Mouse (Mus musculus) heart, adult 2 months (tissue): ENCODE results near the gene Lsmem1. TPM values are rescaled to one million over a fixed set of nuclear protein-coding genes. Genes with fewer than 3 reads are reported as not detected.

Source experiments
- DNase-seq, 2 experiments: peaks; one replicate each; pipeline ENCODE4 v3.0.0; 2021
- H3K27ac ChIP-seq: fragments of 200-600 bp; 2 replicates; pipeline ENCODE4 v1.8.1; 2022
- H3K27me3 ChIP-seq: fragments of 200-500 bp; 2 replicates; pipeline ENCODE4 v1.6.1; 2012; ENCODE audit warnings: mild to moderate bottlenecking, low read length, inconsistent platforms, mixed read lengths; ENCODE audit not compliant: control insufficient read depth, insufficient read depth
- H3K36me3 ChIP-seq: fragments of 200-500 bp; 2 replicates; pipeline ENCODE4 v1.6.1; 2012; ENCODE audit warnings: low read length, inconsistent platforms; ENCODE audit not compliant: control insufficient read depth, insufficient read depth
- H3K4me1 ChIP-seq: fragments of 200-500 bp; 2 replicates; pipeline ENCODE4 v1.6.1; 2011; ENCODE audit warnings: low read length; ENCODE audit not compliant: control insufficient read depth, insufficient read depth
- H3K4me3 ChIP-seq: fragments of 200-600 bp; 2 replicates; pipeline ENCODE4 v1.8.1; 2022
- H3K79me2 ChIP-seq: fragments of 200-500 bp; replicated peaks from 2 replicates; pipeline ENCODE4 v1.6.1; 2012; ENCODE audit warnings: mild to moderate bottlenecking, inconsistent platforms, low read length, moderate library complexity, mixed read lengths; ENCODE audit not compliant: control insufficient read depth, insufficient read depth
- H3K9ac ChIP-seq: fragments of 200-500 bp; 2 replicates; pipeline ENCODE4 v1.6.1; 2012; ENCODE audit warnings: low read depth, mild to moderate bottlenecking, control low read depth, inconsistent platforms, low read length, mixed read lengths
- CTCF ChIP-seq: fragments of 200-600 bp; IDR thresholded peaks from 2 replicates; pipeline ENCODE4 v1.8.1; 2022; ENCODE audit warnings: antibody characterized with exemption, mild to moderate bottlenecking, moderate library complexity
- EP300 ChIP-seq: fragments of 200-500 bp; IDR thresholded peaks from 2 replicates; pipeline ENCODE4 v1.6.1; 2011; ENCODE audit warnings: low read depth, low read length, control low read depth; ENCODE audit not compliant: insufficient read depth
- POLR2A ChIP-seq: fragments of 200-500 bp; IDR thresholded peaks from 2 replicates; pipeline ENCODE4 v1.6.1; 2011; ENCODE audit warnings: mild to moderate bottlenecking, low read depth, low read length, control low read depth; ENCODE audit not compliant: insufficient read depth
- WGBS: fragments of 180-500 bp; shearing (Covaris S2); methylation state at CpG from one replicate; pipeline ENCODE4 v1.1.7; 2018; 5-methylcytosine and 5-hydroxymethylcytosine counted together
- intact Hi-C: fragments of 180-260 bp; cut with DNase I; formaldehyde crosslinking; loops from one replicate; pipeline ENCODE4 v1.15.1; 2025
- polyA plus RNA-seq: library from polyadenylated mRNA; depleted of rRNA; stranded (reverse); fragments of >200 nt; gene quantifications from 2 replicates; pipeline ENCODE4 v1.2.3, GENCODE M21; 2012
- total RNA-seq, 2 experiments: library from RNA; stranded (reverse); gene quantifications; 2 replicates each; pipeline ENCODE4 v1.2.3; 2021

Gene Lsmem1
- total and polyA plus RNA-seq, 3 experiments, result 22.2 to 45.4 (median 43.2) TPM

DNA sequence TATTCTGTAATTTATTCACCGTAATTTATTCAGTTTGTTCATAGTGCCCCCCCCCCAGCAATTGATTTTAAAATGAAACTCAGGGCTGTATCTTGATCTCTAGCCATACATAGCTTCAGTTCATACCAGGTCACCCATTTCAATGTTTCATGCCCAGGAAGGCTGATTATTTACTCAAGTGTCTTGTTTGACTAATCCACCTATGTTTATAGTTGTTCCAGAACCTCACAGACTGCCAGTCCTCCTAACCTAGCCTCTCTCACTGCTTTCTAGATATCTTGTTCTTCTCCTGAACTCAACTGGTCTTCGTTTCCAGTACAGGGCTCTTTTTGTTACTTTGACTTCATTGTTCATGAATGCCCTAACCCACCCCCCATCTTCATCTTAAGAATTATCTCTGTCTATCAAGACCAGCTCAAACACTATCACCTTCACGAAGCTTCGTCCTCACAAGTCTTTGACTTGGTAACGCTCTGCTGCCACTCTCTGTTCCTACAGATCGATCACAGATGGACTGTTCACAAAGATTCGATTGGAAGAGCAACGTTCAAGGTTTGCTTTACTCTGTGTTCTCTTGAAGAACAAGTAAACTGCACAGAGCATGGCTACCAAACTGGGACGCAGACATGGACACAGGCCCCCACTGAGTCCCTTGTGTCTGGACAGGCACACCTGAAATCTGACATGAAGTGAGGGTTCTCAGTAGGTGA is 25.0 kb upstream of the Lsmem1 start:
- peaks cover 2% of the 10 kb centered on the region for H3K36me3 ChIP-seq
- H3K27ac ChIP-seq, result peak overlapping the region; percentile 92
- H3K27me3 ChIP-seq, result no peaks in the 10 kb centered on the region
- TF ChIP-seq EP300 (no peak), CTCF (no peak), POLR2A (no peak)
- 97% methylated on average over 9 of the region's 9 CpGs for WGBS
- H3K79me2 ChIP-seq, result no peaks in the 10 kb centered on the region
- DNase-seq, result no peak
- H3K4me1 ChIP-seq, result peaks cover 5% of the 10 kb centered on the region; the same call in 1 of the 2 replicates
- no peak overlapping the region for H3K4me3 ChIP-seq
- intact Hi-C loops, result loop anchor here (5.0 kb wide), 2 partner anchors 223 to 803 kb away; partner anchors contain the start of genes Dock4 and Zfp277
- no peak overlapping the region for H3K9ac ChIP-seq

DNA sequence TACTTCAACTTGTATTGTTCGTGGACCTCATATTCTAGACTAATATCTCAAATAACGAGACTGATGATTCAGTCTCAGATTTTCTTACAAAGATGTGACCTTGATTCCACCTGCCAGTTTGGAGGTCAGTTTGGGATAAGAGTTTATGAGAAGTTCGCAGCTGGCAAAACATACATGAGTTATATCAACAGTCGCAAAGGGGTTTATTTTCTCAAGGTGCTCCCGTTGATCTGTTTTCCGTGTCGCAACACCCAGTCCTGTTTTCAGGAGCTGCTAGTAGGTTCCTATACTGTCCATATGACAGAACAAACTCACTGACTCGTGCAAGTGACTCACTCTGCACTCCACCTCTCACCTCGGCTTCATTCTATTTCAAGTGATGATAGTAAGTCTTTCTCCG is 24.4 kb upstream of the Lsmem1 start:
- no peaks in the 10 kb centered on the region for H3K79me2 ChIP-seq
- peak overlapping the region; percentile 92 for H3K27ac ChIP-seq
- peak overlapping the region; percentile 50 for H3K4me3 ChIP-seq
- no peaks in the 10 kb centered on the region for H3K27me3 ChIP-seq
- 26% methylated on average over 10 of the region's 10 CpGs for WGBS
- TF ChIP-seq CTCF, result no peak
- no peak for TF ChIP-seq POLR2A
- no peak for TF ChIP-seq EP300
- DNase-seq, result peak; percentile 29
- intact Hi-C loops, result loop anchor here (5.0 kb wide), 2 partner anchors 224 to 804 kb away; partner anchors contain the start of genes Dock4 and Zfp277
- H3K9ac ChIP-seq, result peak overlapping the region; percentile 57
- peaks cover 5% of the 10 kb centered on the region; the same call in 1 of the 2 replicates for H3K4me1 ChIP-seq
- peaks cover 2% of the 10 kb centered on the region for H3K36me3 ChIP-seq

DNA sequence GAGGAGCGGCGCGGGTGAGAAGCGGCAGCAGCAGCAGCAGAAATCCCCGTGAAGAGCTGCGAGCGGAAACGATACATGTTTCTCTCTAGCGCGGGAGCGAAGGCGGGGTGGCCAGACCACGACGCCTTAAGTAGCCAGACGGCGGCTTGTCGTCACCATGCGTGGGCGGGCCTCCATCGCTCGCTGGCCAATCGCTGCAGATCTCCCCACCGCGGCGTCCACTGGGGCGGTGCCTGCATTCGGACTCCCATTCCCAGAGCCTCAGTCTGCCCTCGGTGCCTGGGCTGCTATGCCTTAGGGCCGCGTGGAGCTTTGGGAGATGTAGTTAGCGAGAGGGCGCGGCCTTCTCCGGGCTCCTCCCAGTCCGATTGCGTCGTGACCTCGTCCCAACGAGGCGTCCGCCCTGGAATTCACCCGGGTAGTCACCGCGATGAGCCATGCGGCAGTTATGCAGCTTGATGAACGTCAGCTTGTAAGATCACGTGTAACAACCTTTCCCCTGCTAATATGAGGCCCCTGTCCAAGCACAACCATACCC is 23.9 kb upstream of the Lsmem1 start:
- Histone ChIP-seq H3K9ac (peak overlapping the region; percentile 91), H3K4me3 (peak overlapping the region; percentile 90), H3K27ac (peak overlapping the region; percentile 93), H3K27me3 (no peaks in the 10 kb centered on the region), H3K4me1 (peaks cover 5% of the 10 kb centered on the region; the same call in 1 of the 2 replicates), H3K79me2 (no peaks in the 10 kb centered on the region; the same call in 1 of the 2 replicates), H3K36me3 (peaks cover 5% of the 10 kb centered on the region)
- under 1% methylated on average over 47 of the region's 47 CpGs for WGBS
- intact Hi-C loops, result loop anchor here (5.0 kb wide), 2 partner anchors 224 to 804 kb away; partner anchors contain the start of genes Dock4 and Zfp277
- TF ChIP-seq EP300 (peak; percentile 83), POLR2A (peak; percentile 99), CTCF (no peak)
- DNase-seq, result peak; percentile 98 to 99

DNA sequence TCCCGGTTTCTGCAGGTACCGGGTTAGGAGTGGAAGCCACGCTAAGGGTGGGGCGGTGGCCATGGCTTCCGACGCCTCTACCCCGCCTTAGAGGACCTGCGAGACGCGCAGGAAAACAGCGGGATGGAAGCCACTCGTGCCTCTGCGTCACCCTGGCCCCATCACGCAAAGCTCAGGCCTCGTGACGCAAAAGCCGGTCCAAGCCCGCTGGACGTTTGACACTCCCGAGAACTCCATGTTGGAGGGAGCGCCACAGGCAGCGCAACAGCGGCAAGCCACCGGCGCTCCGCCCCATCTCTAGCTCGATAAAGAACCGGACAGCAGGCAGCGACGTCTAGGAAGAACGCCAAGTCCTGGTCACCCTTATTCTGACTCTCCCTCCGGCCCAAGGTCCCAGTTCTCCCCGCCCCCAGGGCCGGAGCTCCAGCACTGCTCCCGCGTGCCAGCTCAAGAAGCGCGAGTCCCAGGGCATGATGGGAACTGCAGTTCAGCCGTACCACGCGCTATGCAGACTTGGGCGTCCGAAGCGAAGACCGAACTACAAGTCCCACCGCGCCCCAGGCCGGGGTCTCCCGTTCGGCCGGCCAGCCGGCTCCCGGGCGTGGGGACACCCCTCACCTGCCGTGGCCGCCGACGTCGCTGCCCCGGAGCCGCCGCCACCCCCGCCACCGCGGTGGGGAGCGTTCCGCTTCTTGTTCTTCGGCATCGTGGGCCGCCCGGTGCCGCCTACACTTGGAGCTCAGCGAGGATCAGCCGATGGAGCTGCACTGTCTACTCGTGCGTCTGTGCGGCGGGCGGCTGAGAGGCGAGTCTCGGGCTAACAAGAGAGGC is 23.2 kb upstream of the Lsmem1 start:
- Histone ChIP-seq H3K4me3 (peak overlapping the region; percentile 90), H3K9ac (peak overlapping the region; percentile 91), H3K4me1 (peaks cover 5% of the 10 kb centered on the region; the same call in 1 of the 2 replicates), H3K79me2 (peaks cover 2% of the 10 kb centered on the region), H3K36me3 (peaks cover 9% of the 10 kb centered on the region), H3K27me3 (no peaks in the 10 kb centered on the region), H3K27ac (peak overlapping the region; percentile 93)
- DNase-seq, result peak; percentile 94 to 98
- WGBS, result under 1% methylated on average over 81 of the region's 81 CpGs
- peak; percentile 55 for TF ChIP-seq CTCF
- TF ChIP-seq POLR2A, result peak; percentile 73
- peak; percentile 89 for TF ChIP-seq EP300
- intact Hi-C loops, result loop anchor here (5.0 kb wide), 2 partner anchors 225 to 805 kb away; partner anchors contain the start of genes Dock4 and Zfp277

GRCm38 (mm10) chr12:40221611-40222010 is 22.3 kb upstream of the Lsmem1 start:
- Histone ChIP-seq H3K36me3 (peaks cover 14% of the 10 kb centered on the region), H3K27ac (peak overlapping the region; percentile 93), H3K4me3 (peak overlapping the region; percentile 90), H3K79me2 (peaks cover 2% of the 10 kb centered on the region), H3K9ac (peak overlapping the region; percentile 87; the same call in 1 of the 2 replicates), H3K27me3 (no peaks in the 10 kb centered on the region), H3K4me1 (peaks cover 5% of the 10 kb centered on the region; the same call in 1 of the 2 replicates)
- WGBS, result 3% methylated on average over 5 of the region's 5 CpGs
- DNase-seq, result no peak
- TF ChIP-seq POLR2A (no peak), CTCF (0 out of 2 replicates have a peak, but pooled peaks have one; percentile 4), EP300 (no peak)
- intact Hi-C loops, result loop anchor here (2.0 to 5.0 kb wide), 3 partner anchors 19 to 806 kb away; partner anchors contain the start of genes Dock4 and Zfp277
